Mouse (Mus musculus) lung, postnatal 0 days (tissue): ENCODE data around the gene Smim17.

Experiments
- CTCF ChIP-seq: IDR thresholded peaks from 2 replicates; pipeline ENCODE4 v1.5.1; 2016; ENCODE audit warnings: antibody characterized with exemption, mild to moderate bottlenecking
- EP300 ChIP-seq: IDR thresholded peaks from 2 replicates; pipeline ENCODE4 v1.6.1; 2016; ENCODE audit warnings: antibody characterized with exemption, mild to moderate bottlenecking, control low read depth

- TF ChIP-seq CTCF (peak; percentile 77), EP300 (no peak)
Measured at GRCm38 (mm10) chr7:6358937-6359590, 39.5 kb upstream of the Smim17 start.
